Mouse (Mus musculus) embryonic facial prominence, embryonic 14.5 days (tissue): ENCODE measurements around the gene Gm13278. TPM values are rescaled to one million over a fixed set of nuclear protein-coding genes. Genes with fewer than 3 reads are reported as not detected.
"Not testable (repeated sequence)": the region's sequence is repeated elsewhere in the genome, so short reads cannot be mapped to it uniquely, and the experiment has no call there.

ENCODE experiments used
- ATAC-seq: fragments of 200-750 bp; cut with Nextera tagmentation; 2 replicates; pipeline ENCODE4 v1.8.0; 2017; ENCODE audit warnings: low read depth, moderate number of reproducible peaks, moderate TSS enrichment
- DNase-seq: peaks from one replicate; pipeline ENCODE4 v3.0.0-alpha.2; 2015; ENCODE audit warnings: low spot score
- H3K27ac ChIP-seq: fragments of 300-500 bp; sonication (generic); replicated peaks from 2 replicates; pipeline ENCODE4 v1.5.1; 2014; ENCODE audit warnings: low read depth, mild to moderate bottlenecking, low read length, moderate library complexity
- H3K27me3 ChIP-seq: fragments of 300-500 bp; sonication (generic); replicated peaks from 2 replicates; pipeline ENCODE4 v1.6.1; 2014; ENCODE audit warnings: low read length; ENCODE audit not compliant: control insufficient read depth, insufficient read depth
- H3K36me3 ChIP-seq: fragments of 300-500 bp; sonication (generic); 2 replicates; pipeline ENCODE4 v1.6.1; 2014; ENCODE audit warnings: low read length, mixed read lengths; ENCODE audit not compliant: control insufficient read depth, insufficient read depth
- H3K4me1 ChIP-seq: fragments of 300-500 bp; sonication (generic); 2 replicates; pipeline ENCODE4 v1.6.1; 2014; ENCODE audit warnings: antibody characterized with exemption, low read length; ENCODE audit not compliant: control insufficient read depth, insufficient read depth
- H3K4me2 ChIP-seq: fragments of 300-500 bp; sonication (generic); 2 replicates; pipeline ENCODE4 v1.6.1; 2014; ENCODE audit warnings: low read depth, mild to moderate bottlenecking, low read length, moderate library complexity, mixed read lengths
- H3K4me3 ChIP-seq: fragments of 300-500 bp; sonication (generic); 2 replicates; pipeline ENCODE4 v1.5.1; 2014; ENCODE audit warnings: low read depth, mild to moderate bottlenecking, low read length
- H3K9ac ChIP-seq: fragments of 300-500 bp; sonication (generic); 2 replicates; pipeline ENCODE4 v1.6.1; 2014; ENCODE audit warnings: low read depth, mild to moderate bottlenecking, low read length, moderate library complexity, mixed read lengths
- H3K9me3 ChIP-seq: fragments of 300-500 bp; sonication (generic); 2 replicates; pipeline ENCODE4 v1.6.1; 2016; ENCODE audit warnings: low read length; ENCODE audit not compliant: control insufficient read depth
- WGBS: fragments of 180-500 bp; shearing (Covaris S2); extraction: QIAGEN DNeasy Blood & Tissue Kit; methylation state at CpG from one replicate; pipeline ENCODE4 v1.1.7; 2014; 5-methylcytosine and 5-hydroxymethylcytosine counted together
- polyA plus RNA-seq: library from polyadenylated mRNA; unstranded; fragments of >200 nt; fragmentation: Nextera tagmentation; extraction: Ambion mirVana; gene quantifications from 2 replicates; pipeline ENCODE4 v1.2.1, GENCODE M21; 2014

The Gm13278 gene
- not detected in 2 replicates for polyA plus RNA-seq

DNA sequence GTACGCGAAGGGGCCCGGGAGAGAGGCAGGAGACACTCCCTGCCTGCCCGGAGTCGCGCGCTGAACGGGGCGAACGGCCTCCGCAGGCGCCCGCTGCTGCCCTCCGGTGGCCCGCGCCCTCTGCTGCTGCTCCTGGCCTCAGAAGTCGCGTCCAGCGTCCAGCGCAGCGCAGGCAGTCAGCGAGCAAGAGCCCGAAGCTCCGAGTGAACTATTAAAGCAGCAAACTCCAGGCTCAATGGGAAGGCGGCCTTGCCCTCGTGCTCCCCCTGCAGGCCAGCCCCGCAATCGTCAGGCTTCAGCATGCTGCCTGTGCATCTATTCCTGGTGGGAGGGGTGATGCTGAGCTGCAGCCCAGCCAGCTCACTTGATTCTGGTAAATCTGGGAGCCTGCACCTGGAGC is at the start of gene Gm13278:
Gm13278 (plus strand) TSS at position 301 of the 400 bp plus-strand sequence.
- not testable (repeated sequence) for H3K36me3 ChIP-seq, H3K4me2 ChIP-seq, H3K9ac ChIP-seq, H3K9me3 ChIP-seq, ATAC-seq, H3K4me3 ChIP-seq, H3K27me3 ChIP-seq, H3K27ac ChIP-seq, H3K4me1 ChIP-seq, DNase-seq
- no CpG with 5 or more reads among the region's 28 CpGs for WGBS

DNA sequence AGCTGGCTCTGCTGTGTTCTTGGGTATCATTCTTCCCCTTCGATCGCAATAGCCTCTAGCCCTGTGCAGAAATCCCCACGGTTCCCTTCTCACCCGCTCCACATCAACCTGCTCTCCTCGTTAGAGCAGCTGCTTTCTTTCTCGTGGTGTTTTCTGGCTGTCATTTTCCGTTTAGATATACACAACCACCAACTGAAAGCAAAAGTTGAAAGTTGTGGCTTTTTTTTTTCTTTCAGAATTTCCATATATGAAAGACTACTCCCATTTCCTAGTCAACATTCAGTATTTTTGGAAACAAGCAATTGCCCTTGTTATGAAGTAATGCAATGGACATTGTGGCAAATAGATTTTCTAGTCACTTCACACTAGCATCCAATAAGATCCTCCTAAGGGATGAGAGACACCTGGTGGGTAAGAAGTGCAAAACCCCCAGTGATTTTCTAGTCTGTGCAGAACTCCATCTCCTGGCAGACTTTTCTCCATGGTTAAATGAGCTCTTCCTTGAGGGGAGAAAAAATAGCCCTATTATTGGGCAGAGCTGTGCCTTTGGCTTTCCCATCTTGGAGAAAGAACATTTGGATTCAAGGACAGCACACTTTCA is 48.5 kb upstream of the Gm13278 start:
- no peaks in the 10 kb centered on the region for H3K4me1 ChIP-seq
- WGBS: 60% methylated on average over 7 of the region's 7 CpGs
- ATAC-seq: no peak

DNA sequence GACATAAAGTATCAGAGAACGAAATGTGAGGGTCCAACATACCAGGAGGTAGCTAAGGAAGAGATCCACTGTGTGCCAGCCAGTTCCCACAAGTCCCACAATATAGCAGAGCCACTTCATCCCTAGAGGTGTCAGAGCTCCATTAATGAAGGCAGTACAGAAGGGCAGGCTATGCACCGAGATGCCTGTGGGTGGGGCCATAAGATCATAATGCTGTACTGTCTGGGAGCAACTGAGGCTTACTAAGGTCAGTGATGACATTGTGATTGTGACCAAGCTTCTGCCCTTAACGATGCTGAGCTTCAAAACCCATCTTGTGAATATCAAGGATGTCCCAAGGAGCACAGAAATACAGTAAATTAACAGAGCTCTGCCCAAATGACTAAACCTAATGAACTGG is 47.1 kb upstream of the Gm13278 start:
- DNase-seq (no peak), ATAC-seq (no peak)
- Histone ChIP-seq H3K36me3 (no peaks in the 10 kb centered on the region), H3K4me1 (no peaks in the 10 kb centered on the region), H3K4me2 (no peak overlapping the region), H3K4me3 (no peak overlapping the region), H3K9me3 (no peaks in the 10 kb centered on the region), H3K9ac (no peak overlapping the region), H3K27ac (no peak overlapping the region), H3K27me3 (no peaks in the 10 kb centered on the region)
- 73% methylated on average over 3 of the region's 3 CpGs for WGBS

More for the DNA sequence above, 48.5 kb upstream of the Gm13278 start:
- no peak overlapping the region for H3K4me3 ChIP-seq
- H3K9ac ChIP-seq: no peak overlapping the region
- H3K4me2 ChIP-seq: no peak overlapping the region
- H3K36me3 ChIP-seq: no peaks in the 10 kb centered on the region
- H3K27ac ChIP-seq: no peak overlapping the region
- H3K27me3 ChIP-seq: no peaks in the 10 kb centered on the region
- no peaks in the 10 kb centered on the region for H3K9me3 ChIP-seq
- no peak for DNase-seq

DNA sequence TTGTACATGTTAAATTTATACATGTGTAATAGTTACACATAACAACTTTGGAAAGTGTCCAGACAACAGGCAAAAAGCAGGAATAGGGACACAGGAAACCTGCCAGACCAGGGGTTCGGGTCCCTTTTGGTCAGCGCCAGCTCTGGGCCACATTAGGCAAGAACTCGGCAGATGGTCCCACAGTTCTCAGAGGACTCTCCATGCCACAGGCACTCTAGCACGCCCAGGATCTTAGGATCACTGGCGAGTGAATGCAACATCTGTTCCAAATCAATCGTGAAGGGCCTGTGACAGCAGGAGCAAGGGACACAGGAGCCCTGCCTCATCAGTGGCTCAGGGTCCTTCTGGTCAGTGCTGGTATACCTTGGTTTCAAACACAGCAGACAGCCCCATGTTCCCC is 41.4 kb upstream of the Gm13278 start:
- H3K4me1 ChIP-seq: no peaks in the 10 kb centered on the region
- H3K9ac ChIP-seq: no peak overlapping the region
- no peaks in the 10 kb centered on the region for H3K9me3 ChIP-seq
- H3K4me3 ChIP-seq: no peak overlapping the region
- no peak for DNase-seq
- H3K4me2 ChIP-seq: no peak overlapping the region
- no peaks in the 10 kb centered on the region for H3K27me3 ChIP-seq
- no peak overlapping the region for H3K27ac ChIP-seq
- 26% methylated on average over 6 of the region's 6 CpGs for WGBS
- H3K36me3 ChIP-seq: no peaks in the 10 kb centered on the region
- ATAC-seq: no peak

DNA sequence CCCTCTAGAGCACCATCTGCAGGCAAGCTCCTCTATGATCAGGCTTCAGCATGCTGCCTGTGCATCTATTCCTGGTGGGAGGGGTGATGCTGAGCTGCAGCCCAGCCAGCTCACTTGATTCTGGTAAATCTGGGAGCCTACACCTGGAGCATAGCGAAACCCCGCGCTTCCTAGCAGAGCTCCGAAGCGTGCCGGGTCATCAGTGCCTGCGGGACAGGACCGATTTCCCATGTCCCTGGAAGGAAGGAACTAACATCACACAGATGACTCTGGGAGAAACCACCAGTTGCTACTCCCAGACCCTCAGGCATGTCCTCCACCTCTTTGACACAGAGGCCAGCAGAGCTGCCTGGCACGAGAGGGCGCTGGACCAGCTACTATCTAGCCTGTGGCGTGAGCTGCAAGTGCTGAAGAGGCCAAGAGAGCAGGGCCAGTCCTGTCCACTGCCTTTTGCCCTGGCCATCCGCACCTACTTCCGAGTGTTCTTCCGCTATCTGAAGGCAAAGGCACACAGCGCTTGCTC is 36.5 kb upstream of the Gm13278 start, which contains the start of gene Gm13271:
Gm13271 (plus strand) TSS at position 51 of the 523 bp plus-strand sequence.
- 75% methylated on average over 12 of the region's 15 CpGs for WGBS
- not testable (repeated sequence) for DNase-seq, ATAC-seq, H3K9ac ChIP-seq, H3K27me3 ChIP-seq, H3K4me1 ChIP-seq, H3K4me3 ChIP-seq, H3K36me3 ChIP-seq, H3K4me2 ChIP-seq, H3K27ac ChIP-seq, H3K9me3 ChIP-seq

DNA sequence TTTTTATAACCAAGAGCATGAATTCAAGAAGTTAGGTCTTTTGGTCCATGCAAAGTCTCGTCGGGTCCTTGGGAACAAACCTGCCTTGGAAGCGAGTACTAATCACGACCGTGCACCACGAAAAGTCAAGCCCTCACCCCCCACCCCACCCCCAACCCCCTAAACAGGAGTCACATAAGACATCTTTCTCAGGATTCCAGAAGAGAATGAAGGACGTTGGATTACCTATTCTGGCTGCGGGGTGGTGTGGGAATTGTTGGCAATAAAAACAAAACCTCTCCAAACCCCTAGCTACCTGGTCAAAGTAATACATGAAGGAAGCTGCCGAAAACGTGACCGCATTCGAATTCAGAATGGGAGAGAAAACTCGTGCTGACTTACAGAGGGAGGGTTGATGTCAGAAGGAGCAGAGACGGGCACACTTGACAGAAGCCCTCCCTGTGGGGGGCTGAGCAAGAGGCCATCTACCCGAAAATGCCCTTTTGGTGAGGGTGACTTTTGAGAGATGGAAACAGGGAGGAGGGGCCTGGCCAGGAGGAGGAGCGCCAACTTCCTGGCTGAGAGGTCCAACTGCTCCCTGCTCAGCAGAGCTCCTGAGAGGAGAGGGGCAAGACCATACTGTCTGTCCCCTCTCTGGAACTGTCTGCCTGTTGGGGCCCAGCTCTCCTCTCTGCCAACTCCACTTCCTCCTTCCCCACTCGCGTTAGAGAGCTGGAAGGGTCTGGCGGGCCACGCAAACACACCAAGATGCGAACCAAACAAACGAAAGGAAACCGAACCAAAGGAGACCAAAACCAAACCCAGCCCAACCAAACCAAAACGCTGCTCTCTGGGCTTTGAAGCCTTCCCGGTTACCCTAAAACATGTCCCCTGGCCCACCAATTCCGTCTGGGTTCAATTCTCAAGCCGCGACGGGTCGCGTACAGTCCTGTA is 34.5 kb upstream of the Gm13278 start:
- H3K9ac ChIP-seq: peak overlapping the region; percentile 75
- DNase-seq: peak; percentile 14
- not testable (repeated sequence) for H3K4me1 ChIP-seq, H3K36me3 ChIP-seq, ATAC-seq, H3K27me3 ChIP-seq, H3K9me3 ChIP-seq
- H3K27ac ChIP-seq: peak overlapping the region; percentile 93
- 11% methylated on average over 28 of the region's 31 CpGs for WGBS
- peak overlapping the region; percentile 68 for H3K4me2 ChIP-seq
- H3K4me3 ChIP-seq: peak overlapping the region; percentile 49

DNA sequence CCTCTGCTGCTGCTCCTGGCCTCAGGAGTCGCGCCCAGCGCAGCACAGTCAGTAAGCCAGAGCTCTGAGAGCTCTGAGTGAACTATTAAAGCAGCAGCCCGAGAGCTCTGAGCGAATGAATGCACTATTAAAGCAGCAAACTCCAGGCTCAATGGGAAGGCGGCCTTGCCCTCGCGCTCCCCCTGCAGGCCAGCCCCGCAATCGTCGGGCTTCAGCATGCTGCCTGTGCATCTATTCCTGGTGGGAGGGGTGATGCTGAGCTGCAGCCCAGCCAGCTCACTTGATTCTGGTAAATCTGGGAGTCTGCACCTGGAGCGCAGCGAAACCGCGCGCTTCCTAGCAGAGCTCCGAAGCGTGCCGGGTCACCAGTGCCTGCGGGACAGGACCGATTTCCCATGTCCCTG is 33.7 kb upstream of the Gm13278 start:
- ATAC-seq (peak; percentile 100), DNase-seq (peak; percentile 97)
- H3K27me3 ChIP-seq, H3K9me3 ChIP-seq, H3K4me1 ChIP-seq, H3K36me3 ChIP-seq: not testable (repeated sequence)
- Histone ChIP-seq H3K4me2 (peak overlapping the region; percentile 68), H3K4me3 (peak overlapping the region; percentile 49), H3K9ac (peak overlapping the region; percentile 75), H3K27ac (peak overlapping the region; percentile 93)
- 0% methylated on average over 8 of the region's 21 CpGs for WGBS

DNA sequence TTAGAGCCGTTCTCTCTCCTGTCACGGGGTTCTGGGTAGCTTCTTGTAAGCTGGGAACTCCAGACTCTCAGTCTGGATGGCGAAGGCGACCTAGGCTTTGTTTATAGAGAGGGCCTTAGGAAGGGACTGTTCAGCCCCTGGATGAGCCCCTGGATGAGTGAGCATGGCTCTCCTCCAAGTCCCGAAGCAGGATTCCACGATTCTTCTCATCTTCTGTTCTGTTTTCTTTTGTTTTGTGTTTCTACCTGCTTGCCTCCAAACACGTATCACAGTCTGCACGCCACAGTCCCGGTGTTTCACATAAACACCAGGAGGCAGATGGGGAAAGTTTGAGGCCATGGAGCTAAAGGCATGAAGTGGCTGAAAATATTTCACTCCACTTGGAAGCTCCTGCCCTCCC is 32.6 kb upstream of the Gm13278 start:
- H3K27me3 ChIP-seq, DNase-seq, ATAC-seq, H3K9ac ChIP-seq, H3K4me1 ChIP-seq, H3K9me3 ChIP-seq, H3K27ac ChIP-seq, H3K4me3 ChIP-seq, H3K36me3 ChIP-seq, H3K4me2 ChIP-seq: not testable (repeated sequence)
- WGBS: 89% methylated on average over 7 of the region's 9 CpGs
